Mouse (Mus musculus): ENCODE measurements around the gene Adgrf3. TPM values are rescaled to one million over a fixed set of nuclear protein-coding genes. Genes with fewer than 3 reads are reported as not detected.

Gene Adgrf3
- total and polyA plus RNA-seq, 2 experiments from 2014 or later = not detected

- no peak for ATAC-seq
- no peak overlapping the region for H3K9ac ChIP-seq
Measured at GRCm38 (mm10) chr5:30153222-30153621, 52.3 kb downstream of the Adgrf3 start.

GRCm38 (mm10) chr5:30152413-30152812 is 53.1 kb downstream of the Adgrf3 start:
- H3K27me3 ChIP-seq (ENCODE audit: insufficient read depth, low read length) = no peaks in the 10 kb centered on the region
- no peak for TF ChIP-seq CTCF (IDR thresholded peaks at IDR 0.05; ENCODE audit: low read depth)
- WGBS = 62% methylated on average over 1 of the region's 1 CpGs
- ATAC-seq = no peak
- H3K9me3 ChIP-seq (ENCODE audit: low read length) = no peaks in the 10 kb centered on the region
- no peak overlapping the region for H3K4me3 ChIP-seq (ENCODE audit: low read depth, low read length)
- no peak for DNase-seq
- no peak overlapping the region for H3K27ac ChIP-seq (ENCODE audit: low read depth, low read length)
- H3K4me1 ChIP-seq (ENCODE audit: insufficient read depth) = peaks cover 13% of the 10 kb centered on the region
- H3K9ac ChIP-seq = no peak overlapping the region
- no peaks in the 10 kb centered on the region for H3K36me3 ChIP-seq (ENCODE audit: insufficient read depth)
- H3K4me2 ChIP-seq (ENCODE audit: low read depth) = no peak overlapping the region

More at GRCm38 (mm10) chr5:30153222-30153621, 52.3 kb downstream of the Adgrf3 start:
- Histone ChIP-seq H3K9me3 (ENCODE audit: low read length) (no peaks in the 10 kb centered on the region), H3K4me2 (ENCODE audit: low read depth) (no peak overlapping the region), H3K4me1 (ENCODE audit: insufficient read depth) (peaks cover 13% of the 10 kb centered on the region), H3K27me3 (ENCODE audit: insufficient read depth, low read length) (no peaks in the 10 kb centered on the region), H3K36me3 (ENCODE audit: insufficient read depth) (no peaks in the 10 kb centered on the region), H3K27ac (ENCODE audit: low read depth, low read length) (no peak overlapping the region), H3K4me3 (ENCODE audit: low read depth, low read length) (no peak overlapping the region)
- WGBS = 88% methylated on average over 2 of the region's 2 CpGs
- DNase-seq = no peak
- no peak for TF ChIP-seq CTCF (IDR thresholded peaks at IDR 0.05; ENCODE audit: low read depth)

DNA sequence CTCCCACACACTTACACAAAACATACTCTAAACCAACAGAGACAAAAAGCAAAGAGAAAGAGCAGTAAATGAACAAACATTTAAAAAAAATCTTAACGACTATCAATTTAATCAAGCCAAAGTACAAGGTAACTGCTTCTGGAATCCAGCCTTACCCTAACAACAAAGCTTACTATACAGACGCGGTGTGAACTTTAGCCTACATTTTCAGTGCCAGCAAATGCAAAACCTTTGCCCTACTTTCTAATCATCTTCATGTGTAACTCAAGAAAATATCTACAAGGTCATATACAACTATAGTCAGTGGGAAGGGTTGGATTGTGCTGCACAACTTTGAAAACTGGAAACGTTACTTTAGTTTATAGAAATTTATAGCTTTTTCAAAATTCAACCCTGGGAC is 53.5 kb downstream of the Adgrf3 start:
- Histone ChIP-seq H3K9ac (no peak overlapping the region), H3K27ac (ENCODE audit: low read depth, low read length) (no peak overlapping the region), H3K4me3 (ENCODE audit: low read depth, low read length) (no peak overlapping the region), H3K4me2 (ENCODE audit: low read depth) (no peak overlapping the region), H3K36me3 (ENCODE audit: insufficient read depth) (peaks cover under 1% of the 10 kb centered on the region; the same call in 1 of the 2 replicates), H3K9me3 (ENCODE audit: low read length) (no peaks in the 10 kb centered on the region), H3K4me1 (ENCODE audit: insufficient read depth) (peaks cover 10% of the 10 kb centered on the region), H3K27me3 (ENCODE audit: insufficient read depth, low read length) (no peaks in the 10 kb centered on the region)
- WGBS = 33% methylated on average over 4 of the region's 4 CpGs
- ATAC-seq (no peak), DNase-seq (no peak)
- no peak for TF ChIP-seq CTCF (IDR thresholded peaks at IDR 0.05; ENCODE audit: low read depth)

- no peak for TF ChIP-seq CTCF (IDR thresholded peaks at IDR 0.05; ENCODE audit: low read depth)
- H3K4me3 ChIP-seq (ENCODE audit: low read depth, low read length) = no peak overlapping the region
- no peak overlapping the region for H3K4me2 ChIP-seq (ENCODE audit: low read depth)
- peaks cover 32% of the 10 kb centered on the region for H3K36me3 ChIP-seq (ENCODE audit: insufficient read depth)
- no peak for ATAC-seq
- no peak overlapping the region for H3K9ac ChIP-seq
- WGBS = 91% methylated on average over 5 of the region's 5 CpGs
- no peak overlapping the region for H3K27ac ChIP-seq (ENCODE audit: low read depth, low read length)
- H3K4me1 ChIP-seq (ENCODE audit: insufficient read depth) = no peaks in the 10 kb centered on the region
- H3K27me3 ChIP-seq (ENCODE audit: insufficient read depth, low read length) = no peaks in the 10 kb centered on the region
- no peaks in the 10 kb centered on the region for H3K9me3 ChIP-seq (ENCODE audit: low read length)
- DNase-seq = no peak
Measured at GRCm38 (mm10) chr5:30148133-30148920, 57.2 kb downstream of the Adgrf3 start.

GRCm38 (mm10) chr5:30146526-30146925 is 59.0 kb downstream of the Adgrf3 start:
- H3K27ac ChIP-seq (ENCODE audit: low read depth, low read length) = no peak overlapping the region
- ATAC-seq (no peak), DNase-seq (no peak)
- no peak overlapping the region for H3K4me3 ChIP-seq (ENCODE audit: low read depth, low read length)
- H3K4me1 ChIP-seq (ENCODE audit: insufficient read depth) = no peaks in the 10 kb centered on the region
- no peak overlapping the region for H3K4me2 ChIP-seq (ENCODE audit: low read depth)
- H3K9ac ChIP-seq = no peak overlapping the region
- H3K36me3 ChIP-seq (ENCODE audit: insufficient read depth) = peaks cover 50% of the 10 kb centered on the region
- no peaks in the 10 kb centered on the region for H3K9me3 ChIP-seq (ENCODE audit: low read length)
- no peaks in the 10 kb centered on the region for H3K27me3 ChIP-seq (ENCODE audit: insufficient read depth, low read length)
- TF ChIP-seq CTCF (IDR thresholded peaks at IDR 0.05; ENCODE audit: low read depth) = no peak
- 79% methylated on average over 6 of the region's 6 CpGs for WGBS

MicroRNA genes within 50 kb of the gene (microRNA counts, 519-probe panel; counts per million panel counts)
- microRNA mmu-miR-1960 = not detected

Small RNA genes within 50 kb of the gene (microRNA-seq; reads per million reads assigned to microRNA genes)
- gene Mir1960 = 0.24 to 1.2 reads per million in 2 experiments

Other genes starting within 250 kb of the Adgrf3 start
- not detected in 2 replicates for gene Il6, start 192.6 kb downstream of the Adgrf3 start, total RNA-seq (2014; rRNA removed)
- not detected in 2 replicates for gene Il6, start 192.6 kb downstream of the Adgrf3 start, polyA plus RNA-seq (2015; fragmentation: Nextera tagmentation; extraction: Ambion mirVana)
- gene Tyms, start 132.1 kb downstream of the Adgrf3 start, total RNA-seq (2014; rRNA removed) = 12.3 and 14.3 TPM in 2 replicates
- gene Tyms, start 132.1 kb downstream of the Adgrf3 start, polyA plus RNA-seq (2015; fragmentation: Nextera tagmentation; extraction: Ambion mirVana) = 26.8 and 34.1 TPM in 2 replicates
- 10.4 and 10.5 TPM in 2 replicates for gene Garem2, start 100.6 kb downstream of the Adgrf3 start, total RNA-seq (2014; rRNA removed)
- 5.5 and 7.2 TPM in 2 replicates for gene Garem2, start 100.6 kb downstream of the Adgrf3 start, polyA plus RNA-seq (2015; fragmentation: Nextera tagmentation; extraction: Ambion mirVana)
- 1.0 and 2.0 TPM in 2 replicates for gene 3110082J24Rik, start 99.6 kb downstream of the Adgrf3 start, total RNA-seq (2014; rRNA removed)
- gene 3110082J24Rik, start 99.6 kb downstream of the Adgrf3 start, polyA plus RNA-seq (2015; fragmentation: Nextera tagmentation; extraction: Ambion mirVana) = 2.0 and 2.5 TPM in 2 replicates
- 50.3 and 57.9 TPM in 2 replicates for gene Hadha, start 50.6 kb downstream of the Adgrf3 start, total RNA-seq (2014; rRNA removed)
- 45.9 and 56.1 TPM in 2 replicates for gene Hadha, start 50.6 kb downstream of the Adgrf3 start, polyA plus RNA-seq (2015; fragmentation: Nextera tagmentation; extraction: Ambion mirVana)
- 54.4 and 59.3 TPM in 2 replicates for gene Hadhb, start 50.5 kb downstream of the Adgrf3 start, total RNA-seq (2014; rRNA removed)
- 43.2 and 46.2 TPM in 2 replicates for gene Hadhb, start 50.5 kb downstream of the Adgrf3 start, polyA plus RNA-seq (2015; fragmentation: Nextera tagmentation; extraction: Ambion mirVana)
- 53.8 and 59.6 TPM in 2 replicates for gene Selenoi, start 26.9 kb upstream of the Adgrf3 start, total RNA-seq (2014; rRNA removed)
- 15.9 and 21.1 TPM in 2 replicates for gene Selenoi, start 26.9 kb upstream of the Adgrf3 start, polyA plus RNA-seq (2015; fragmentation: Nextera tagmentation; extraction: Ambion mirVana)
- 12.7 and 16.9 TPM in 2 replicates for gene Drc1, start 75.7 kb upstream of the Adgrf3 start, total RNA-seq (2014; rRNA removed)
- 9.5 and 14.7 TPM in 2 replicates for gene Drc1, start 75.7 kb upstream of the Adgrf3 start, polyA plus RNA-seq (2015; fragmentation: Nextera tagmentation; extraction: Ambion mirVana)

All from forebrain, postnatal 0 days (tissue).